Mouse (Mus musculus): ENCODE results near the gene Slc43a1. TPM values are rescaled to one million over a fixed set of nuclear protein-coding genes. Genes with fewer than 3 reads are reported as not detected.

Gene Slc43a1
- polyA plus RNA-seq, 1 experiment from 2014 or later = 4.0 TPM

- peak overlapping the region; percentile 83 for H3K4me2 ChIP-seq (ENCODE audit: low read length)
- DNase-seq (ENCODE audit: low spot score) = no peak
- H3K9ac ChIP-seq (ENCODE audit: low read length) = no peak overlapping the region; the same call in 1 of the 2 replicates
- H3K36me3 ChIP-seq (ENCODE audit: control insufficient read depth, insufficient read depth, low read length) = no peaks in the 10 kb centered on the region
- H3K4me3 ChIP-seq (ENCODE audit: low read depth, low read length) = peak overlapping the region; percentile 67
- peaks cover 20% of the 10 kb centered on the region for H3K4me1 ChIP-seq (ENCODE audit: control insufficient read depth, insufficient read depth, low read length)
- WGBS = 56% methylated on average over 4 of the region's 4 CpGs
- H3K27me3 ChIP-seq (replicated peaks; ENCODE audit: control insufficient read depth, insufficient read depth, low read length) = peaks cover 51% of the 10 kb centered on the region
- no peak for ATAC-seq
- no peaks in the 10 kb centered on the region for H3K9me3 ChIP-seq (replicated peaks; ENCODE audit: control insufficient read depth, low read length)
- H3K27ac ChIP-seq (ENCODE audit: low read depth, low read length) = no peak overlapping the region
Observed at GRCm38 (mm10) chr2:84884611-84885010, 46.0 kb downstream of the Slc43a1 start.

- no peak for DNase-seq (ENCODE audit: low spot score)
- no peaks in the 10 kb centered on the region for H3K9me3 ChIP-seq (replicated peaks; ENCODE audit: control insufficient read depth, low read length)
- H3K27me3 ChIP-seq (replicated peaks; ENCODE audit: control insufficient read depth, insufficient read depth, low read length) = peaks cover 51% of the 10 kb centered on the region
- peak overlapping the region; percentile 72 for H3K9ac ChIP-seq (ENCODE audit: low read length)
- peak overlapping the region; percentile 67 for H3K4me3 ChIP-seq (ENCODE audit: low read depth, low read length)
- H3K27ac ChIP-seq (ENCODE audit: low read depth, low read length) = no peak overlapping the region
- WGBS = 9% methylated on average over 21 of the region's 23 CpGs
- peaks cover 20% of the 10 kb centered on the region for H3K4me1 ChIP-seq (ENCODE audit: control insufficient read depth, insufficient read depth, low read length)
- peak overlapping the region; percentile 83 for H3K4me2 ChIP-seq (ENCODE audit: low read length)
- no peak for ATAC-seq
- H3K36me3 ChIP-seq (ENCODE audit: control insufficient read depth, insufficient read depth, low read length) = no peaks in the 10 kb centered on the region
Observed at GRCm38 (mm10) chr2:84885084-84886055, 46.7 kb downstream of the Slc43a1 start.

GRCm38 (mm10) chr2:84886234-84886731, 47.6 kb downstream of the Slc43a1 start, which contains the start of gene Rtn4rl2:
TSS of gene Rtn4rl2 (minus strand) at chr2:84886710.
- ATAC-seq (peak; percentile 24), DNase-seq (ENCODE audit: low spot score) (peak; percentile 49)
- WGBS = 1% methylated on average over 33 of the region's 35 CpGs
- Histone ChIP-seq H3K36me3 (ENCODE audit: control insufficient read depth, insufficient read depth, low read length) (no peaks in the 10 kb centered on the region), H3K9me3 (replicated peaks; ENCODE audit: control insufficient read depth, low read length) (no peaks in the 10 kb centered on the region), H3K4me3 (ENCODE audit: low read depth, low read length) (peak within 1 kb of the TSS; percentile 67), H3K27ac (ENCODE audit: low read depth, low read length) (peak within 1 kb of the TSS; percentile 70; the same call in 1 of the 2 replicates), H3K27me3 (replicated peaks; ENCODE audit: control insufficient read depth, insufficient read depth, low read length) (peaks cover 51% of the 10 kb centered on the region), H3K4me2 (ENCODE audit: low read length) (peak within 1 kb of the TSS; percentile 83), H3K9ac (ENCODE audit: low read length) (peak within 1 kb of the TSS; percentile 72), H3K4me1 (ENCODE audit: control insufficient read depth, insufficient read depth, low read length) (peaks cover 20% of the 10 kb centered on the region)

GRCm38 (mm10) chr2:84886821-84887281, 48.2 kb downstream of the Slc43a1 start:
- Histone ChIP-seq H3K27me3 (replicated peaks; ENCODE audit: control insufficient read depth, insufficient read depth, low read length) (peaks cover 51% of the 10 kb centered on the region), H3K4me3 (ENCODE audit: low read depth, low read length) (peak overlapping the region; percentile 67), H3K9ac (ENCODE audit: low read length) (peak overlapping the region; percentile 72), H3K4me1 (ENCODE audit: control insufficient read depth, insufficient read depth, low read length) (peaks cover 20% of the 10 kb centered on the region), H3K4me2 (ENCODE audit: low read length) (peak overlapping the region; percentile 83), H3K36me3 (ENCODE audit: control insufficient read depth, insufficient read depth, low read length) (no peaks in the 10 kb centered on the region), H3K27ac (ENCODE audit: low read depth, low read length) (peak overlapping the region; percentile 70; the same call in 1 of the 2 replicates), H3K9me3 (replicated peaks; ENCODE audit: control insufficient read depth, low read length) (no peaks in the 10 kb centered on the region)
- 1% methylated on average over 39 of the region's 39 CpGs for WGBS
- ATAC-seq (peak; percentile 61), DNase-seq (ENCODE audit: low spot score) (peak; percentile 89)

GRCm38 (mm10) chr2:84887411-84888271, 49.0 kb downstream of the Slc43a1 start:
- ATAC-seq (peak; percentile 29), DNase-seq (ENCODE audit: low spot score) (peak; percentile 82)
- H3K4me3 ChIP-seq (ENCODE audit: low read depth, low read length) = peak overlapping the region; percentile 67
- H3K4me2 ChIP-seq (ENCODE audit: low read length) = peak overlapping the region; percentile 83
- H3K9ac ChIP-seq (ENCODE audit: low read length) = peak overlapping the region; percentile 72
- H3K27me3 ChIP-seq (replicated peaks; ENCODE audit: control insufficient read depth, insufficient read depth, low read length) = peaks cover 46% of the 10 kb centered on the region
- WGBS = under 1% methylated on average over 58 of the region's 58 CpGs
- no peaks in the 10 kb centered on the region for H3K9me3 ChIP-seq (replicated peaks; ENCODE audit: control insufficient read depth, low read length)
- peak overlapping the region; percentile 89 for H3K27ac ChIP-seq (ENCODE audit: low read depth, low read length)
- no peaks in the 10 kb centered on the region for H3K36me3 ChIP-seq (ENCODE audit: control insufficient read depth, insufficient read depth, low read length)
- H3K4me1 ChIP-seq (ENCODE audit: control insufficient read depth, insufficient read depth, low read length) = peaks cover 20% of the 10 kb centered on the region

GRCm38 (mm10) chr2:84888657-84889315, 50.1 kb downstream of the Slc43a1 start:
- peaks cover 35% of the 10 kb centered on the region for H3K27me3 ChIP-seq (replicated peaks; ENCODE audit: control insufficient read depth, insufficient read depth, low read length)
- peak overlapping the region; percentile 67 for H3K4me3 ChIP-seq (ENCODE audit: low read depth, low read length)
- H3K4me2 ChIP-seq (ENCODE audit: low read length) = peak overlapping the region; percentile 83
- no peaks in the 10 kb centered on the region for H3K36me3 ChIP-seq (ENCODE audit: control insufficient read depth, insufficient read depth, low read length)
- WGBS = 2% methylated on average over 27 of the region's 28 CpGs
- ATAC-seq = peak; percentile 53
- H3K27ac ChIP-seq (ENCODE audit: low read depth, low read length) = peak overlapping the region; percentile 89
- peaks cover 11% of the 10 kb centered on the region for H3K4me1 ChIP-seq (ENCODE audit: control insufficient read depth, insufficient read depth, low read length)
- H3K9ac ChIP-seq (ENCODE audit: low read length) = peak overlapping the region; percentile 53
- DNase-seq (ENCODE audit: low spot score) = peak; percentile 91
- H3K9me3 ChIP-seq (replicated peaks; ENCODE audit: control insufficient read depth, low read length) = no peaks in the 10 kb centered on the region

- DNase-seq (ENCODE audit: low spot score) (no peak), ATAC-seq (no peak; the same call in none of the 2 replicates)
- 11% methylated on average over 14 of the region's 14 CpGs for WGBS
Observed at GRCm38 (mm10) chr2:84889316-84890044, 50.8 kb downstream of the Slc43a1 start.

More at GRCm38 (mm10) chr2:84889316-84890044, 50.8 kb downstream of the Slc43a1 start:
- Histone ChIP-seq H3K27ac (ENCODE audit: low read depth, low read length) (peak overlapping the region; percentile 89), H3K9ac (ENCODE audit: low read length) (peak overlapping the region; percentile 53), H3K4me2 (ENCODE audit: low read length) (peak overlapping the region; percentile 83), H3K4me3 (ENCODE audit: low read depth, low read length) (peak overlapping the region; percentile 67), H3K9me3 (replicated peaks; ENCODE audit: control insufficient read depth, low read length) (no peaks in the 10 kb centered on the region), H3K4me1 (ENCODE audit: control insufficient read depth, insufficient read depth, low read length) (peaks cover 11% of the 10 kb centered on the region), H3K36me3 (ENCODE audit: control insufficient read depth, insufficient read depth, low read length) (no peaks in the 10 kb centered on the region), H3K27me3 (replicated peaks; ENCODE audit: control insufficient read depth, insufficient read depth, low read length) (peaks cover 28% of the 10 kb centered on the region)

All from forebrain, embryonic 14.5 days (tissue).